Mouse (Mus musculus) olfactory bulb, adult 2 months (tissue): Measurements from ENCODE around the gene Ccdc155.
A peak's percentile ranks its signal among the peaks of the same experiment; 100 is the strongest.

Experiments used
- CTCF ChIP-seq: fragments of 200-500 bp; IDR thresholded peaks from 2 replicates; pipeline ENCODE4 v1.5.1; 2012; ENCODE audit warnings: low read depth, mild to moderate bottlenecking, low read length, moderate library complexity; ENCODE audit not compliant: insufficient read depth
- POLR2A ChIP-seq: fragments of 200-500 bp; IDR thresholded peaks from 2 replicates; pipeline ENCODE4 v1.6.1; 2012; ENCODE audit warnings: mild to moderate bottlenecking, low read depth, low read length, moderate library complexity; ENCODE audit not compliant: insufficient read depth

DNA sequence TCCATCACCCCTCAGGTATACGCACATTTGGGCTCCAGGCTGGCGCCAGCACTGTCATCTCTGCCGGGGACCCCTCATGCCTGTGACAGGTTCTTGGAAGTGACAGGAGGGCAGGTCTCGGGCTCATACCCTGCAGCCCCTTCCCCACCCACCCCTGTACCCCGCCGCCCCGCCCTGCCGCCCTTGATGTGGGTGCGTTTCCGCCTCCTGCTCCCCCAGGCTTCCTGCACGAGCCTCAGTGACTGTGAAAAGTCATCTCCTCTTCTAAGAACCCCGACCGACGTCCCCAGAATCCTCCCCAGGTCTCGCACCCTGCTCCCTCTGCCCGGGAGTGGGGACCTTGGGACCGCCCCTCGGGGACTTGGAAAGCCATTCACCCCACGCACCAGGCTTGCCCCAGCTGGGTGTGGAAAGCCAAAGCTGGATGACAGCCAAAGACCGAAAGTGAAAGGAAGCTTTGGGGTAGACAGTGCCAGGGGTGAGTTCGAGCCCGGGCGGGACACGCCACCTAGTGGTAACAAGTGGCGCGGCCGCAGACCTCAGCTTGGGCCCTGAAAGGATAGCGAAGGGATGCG lies 68.6 kb downstream of the Ccdc155 start, which contains the start of the genes Gm45713 and Flt3l:
- TF ChIP-seq CTCF, result peak; percentile 87
- no peak for TF ChIP-seq POLR2A
